Mouse (Mus musculus): ENCODE data around the gene Nfyc.

DNA sequence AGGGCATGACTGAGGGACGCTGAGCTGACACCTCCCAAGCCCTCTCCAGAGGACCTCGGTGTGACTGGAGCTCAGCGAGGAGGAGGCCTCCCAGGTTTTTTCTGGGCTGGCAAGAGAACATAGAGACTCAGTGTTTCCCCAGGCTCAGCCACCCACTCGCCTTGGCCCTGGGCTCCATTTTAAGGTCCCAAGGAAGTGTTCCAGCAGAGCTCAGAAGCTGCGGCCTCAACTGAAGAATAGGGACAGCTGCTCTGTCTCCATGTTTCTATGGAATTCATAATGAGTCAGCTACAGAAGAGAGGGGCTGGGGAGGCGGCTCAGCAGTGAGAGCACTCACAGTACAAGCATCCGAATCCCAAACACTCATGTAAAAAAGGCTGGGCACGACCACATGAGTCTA, 113.8 kb downstream of the Nfyc start:
- TF ChIP-seq CTCF (conservative IDR thresholded peaks at IDR 0.05 in 1 of 2, IDR thresholded peaks at IDR 0.05 in 1 of 2; ENCODE audit: low read depth in 2 of 2, low read length in 2 of 2) (no peak), BHLHE40 (IDR thresholded peaks at IDR 0.05; ENCODE audit: low read depth, low read length) (no peak), RAD21 (IDR thresholded peaks at IDR 0.05; ENCODE audit: low read depth, low read length) (no peak), MAFK (IDR thresholded peaks at IDR 0.05; ENCODE audit: insufficient replicate concordance, low read length) (no peak), RCOR1 (conservative IDR thresholded peaks at IDR 0.05; ENCODE audit: low read depth, low read length) (no peak), ZKSCAN1 (IDR thresholded peaks at IDR 0.05; ENCODE audit: borderline replicate concordance, low read depth, low read length) (no peak), E2F4 (IDR thresholded peaks at IDR 0.05; ENCODE audit: insufficient replicate concordance, low read depth, low read length) (no peak), POLR2A (IDR thresholded peaks at IDR 0.05; ENCODE audit: low read depth, low read length) (no peak), ELF1 (IDR thresholded peaks at IDR 0.05; ENCODE audit: low read depth, low read length) (no peak), CHD1 (IDR thresholded peaks at IDR 0.05; ENCODE audit: low read depth, low read length) (no peak), EP300 (IDR thresholded peaks at IDR 0.05; ENCODE audit: low read length) (no peak), NELFE (IDR thresholded peaks at IDR 0.05; ENCODE audit: low read depth, low read length) (no peak), MAX (IDR thresholded peaks at IDR 0.05; ENCODE audit: low read length) (no peak), MEF2A (IDR thresholded peaks at IDR 0.05; ENCODE audit: borderline replicate concordance, low read depth, low read length) (no peak)

Measured in CH12.LX (cell line).